Mouse (Mus musculus) gastrocnemius, adult 8-10 months (tissue): ENCODE results near the gene Gsta3. TPM values are rescaled to one million over a fixed set of nuclear protein-coding genes. Genes with fewer than 3 reads are reported as not detected.
"Not testable (repeated sequence)": the region's sequence is repeated elsewhere in the genome, so short reads cannot be mapped to it uniquely, and the experiment has no call there.

Source experiments
- DNase-seq, 2 experiments: peaks; one replicate each; pipeline ENCODE4 v3.0.0; 2022; ENCODE audit warnings: low spot score in 2 of 2
- total RNA-seq, 4 experiments: library from RNA; stranded (reverse); gene quantifications; 2 replicates each; pipeline ENCODE4 v1.2.4; 2022

Gene Gsta3
- total RNA-seq, 4 experiments from 2014 or later = 0.48 to 1.2 (median 0.86) TPM

- no peak for DNase-seq
Measured at GRCm38 (mm10) chr1:21253303-21253650, 12.9 kb downstream of the Gsta3 start.

DNA sequence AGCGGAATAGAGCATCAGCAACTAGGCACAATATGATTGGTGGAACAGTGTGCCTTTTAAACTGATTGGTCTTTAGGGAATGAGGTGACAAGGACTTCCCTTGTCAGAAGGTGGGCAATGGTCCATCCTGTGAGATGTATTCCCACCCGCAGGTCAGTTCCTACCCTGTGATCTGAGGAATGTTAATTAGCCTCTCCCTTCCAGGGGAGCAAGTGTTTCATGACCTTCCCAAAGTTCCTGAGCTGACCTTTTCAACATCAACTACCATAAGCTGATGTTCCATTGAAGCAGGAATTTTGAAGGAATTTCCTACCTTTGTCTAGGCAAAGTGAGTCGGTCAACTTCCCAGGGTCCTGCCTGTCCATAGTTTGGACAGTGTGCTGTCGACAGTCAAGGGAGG lies 13.5 kb downstream of the Gsta3 start:
- DNase-seq = no peak

- no peak for DNase-seq
Measured at GRCm38 (mm10) chr1:21255625-21256345, 15.4 kb downstream of the Gsta3 start.

DNA sequence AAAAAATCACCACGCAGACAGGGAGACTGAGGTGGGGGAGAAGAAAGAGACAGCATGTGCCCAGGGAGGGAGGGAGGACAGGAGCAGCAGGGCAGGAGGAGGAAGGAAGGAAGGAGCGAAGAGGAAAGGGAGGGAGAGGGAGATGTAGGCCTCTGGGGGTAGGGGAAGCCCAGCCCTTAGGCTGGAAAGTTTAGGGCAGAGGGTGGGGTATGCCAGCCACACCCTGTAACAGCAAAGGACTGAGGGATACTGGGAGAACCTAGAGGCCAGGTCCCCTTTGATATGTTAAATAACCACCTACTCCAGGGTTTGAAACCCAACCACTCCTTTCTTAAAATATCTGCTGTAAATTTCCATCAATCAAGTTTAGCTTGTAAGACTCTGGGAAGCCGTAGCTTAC lies 16.0 kb downstream of the Gsta3 start:
- DNase-seq = no peak

- DNase-seq = no peak
Measured at GRCm38 (mm10) chr1:21256871-21257270, 16.5 kb downstream of the Gsta3 start.

GRCm38 (mm10) chr1:21259981-21260380 lies 19.6 kb downstream of the Gsta3 start:
- not testable (repeated sequence) for DNase-seq

DNA sequence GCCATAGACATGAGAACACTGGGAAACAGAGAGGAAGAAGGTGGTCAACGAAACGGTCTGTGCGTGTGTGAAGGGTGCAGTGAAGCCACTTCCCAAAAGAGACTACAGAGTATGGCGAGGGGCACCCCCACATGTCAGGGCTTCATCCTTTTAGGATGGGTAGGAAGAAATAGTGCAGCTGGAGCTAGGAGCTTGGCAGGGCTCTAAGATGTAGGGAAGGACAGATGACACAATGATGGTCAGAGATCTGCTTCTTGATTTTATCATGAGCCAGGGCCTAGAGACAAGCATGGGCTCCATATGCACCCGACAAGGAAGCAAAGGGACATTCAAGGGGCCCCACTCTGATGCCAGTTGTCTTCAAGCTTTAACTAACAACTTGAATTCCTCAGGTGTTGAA lies 22.0 kb downstream of the Gsta3 start:
- DNase-seq = no peak

DNA sequence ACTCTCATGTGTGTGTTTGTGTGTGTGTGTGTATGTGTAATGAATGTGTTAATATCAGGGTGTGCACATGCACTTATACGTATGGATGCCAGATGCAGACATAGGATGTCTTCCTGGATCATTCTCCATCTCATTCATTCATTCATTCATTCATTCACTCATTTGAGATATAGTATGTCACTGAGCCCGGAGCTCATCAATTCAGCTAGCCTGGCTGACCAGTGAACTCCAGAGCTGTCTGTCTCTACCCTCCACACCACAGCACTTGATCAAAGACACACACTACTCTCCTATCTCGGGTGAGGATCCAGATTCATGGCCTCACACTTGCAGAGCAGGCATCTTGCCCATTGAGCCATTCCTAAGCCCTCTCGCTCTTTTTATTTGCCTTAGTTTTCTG lies 23.6 kb downstream of the Gsta3 start:
- DNase-seq = no peak

GRCm38 (mm10) chr1:21264747-21265146 lies 24.4 kb downstream of the Gsta3 start:
- no peak for DNase-seq

- DNase-seq = no peak
Measured at GRCm38 (mm10) chr1:21266766-21267165, 26.4 kb downstream of the Gsta3 start.

DNA sequence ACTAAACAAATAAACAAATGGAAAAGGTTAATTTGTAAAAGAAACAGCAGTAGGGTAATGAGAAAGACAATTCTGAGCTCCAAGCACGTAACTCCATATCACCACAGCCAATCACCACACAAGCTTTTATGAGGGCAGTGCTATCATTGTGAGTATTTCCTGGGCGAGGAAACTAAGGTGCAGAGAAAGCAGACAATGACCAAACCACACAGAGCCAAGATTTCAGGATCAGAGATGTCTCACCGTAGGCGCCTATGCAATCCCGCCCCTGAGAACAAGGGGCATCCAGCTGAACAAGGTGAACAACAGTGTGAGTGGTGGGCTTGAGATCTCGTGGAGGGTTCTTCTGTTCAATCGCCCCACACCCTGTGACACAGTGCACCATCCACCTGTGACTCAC lies 27.1 kb downstream of the Gsta3 start:
- not testable (repeated sequence) for DNase-seq

DNA sequence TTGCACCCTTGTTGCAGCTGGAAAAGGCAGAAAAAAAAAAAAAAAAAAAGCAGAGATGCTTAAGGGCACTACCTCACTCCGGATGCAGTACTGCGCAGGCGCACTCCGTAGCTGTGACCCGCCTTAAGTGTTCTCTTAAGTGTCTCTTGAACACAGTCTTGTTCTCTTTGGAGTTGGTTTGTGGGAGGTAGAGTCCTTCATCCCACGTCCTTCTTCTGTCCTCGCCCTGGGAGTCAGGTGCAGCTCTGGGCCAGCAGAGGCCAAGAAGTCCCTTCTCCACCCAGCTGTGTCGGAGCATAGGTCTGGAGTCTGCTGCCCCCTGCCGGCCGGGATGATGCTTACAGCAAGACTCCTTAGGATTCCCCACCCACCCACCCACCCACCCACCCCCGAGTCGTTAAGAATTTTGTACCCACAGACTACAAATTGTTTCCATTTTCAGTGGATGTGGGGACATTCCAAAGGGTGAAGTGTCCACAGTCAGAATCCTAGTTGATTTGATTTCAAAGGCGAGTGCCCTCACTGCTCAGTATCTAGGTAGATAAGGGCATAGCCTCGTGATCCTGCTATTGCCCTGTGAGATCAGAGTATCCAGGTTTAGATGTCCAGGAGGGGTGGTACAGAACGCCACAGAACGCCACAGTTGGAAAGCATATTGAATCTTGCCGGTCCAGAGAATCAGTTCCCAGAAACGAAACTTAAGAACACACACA lies 31.1 kb downstream of the Gsta3 start:
- DNase-seq = peak; percentile 51 to 56

DNA sequence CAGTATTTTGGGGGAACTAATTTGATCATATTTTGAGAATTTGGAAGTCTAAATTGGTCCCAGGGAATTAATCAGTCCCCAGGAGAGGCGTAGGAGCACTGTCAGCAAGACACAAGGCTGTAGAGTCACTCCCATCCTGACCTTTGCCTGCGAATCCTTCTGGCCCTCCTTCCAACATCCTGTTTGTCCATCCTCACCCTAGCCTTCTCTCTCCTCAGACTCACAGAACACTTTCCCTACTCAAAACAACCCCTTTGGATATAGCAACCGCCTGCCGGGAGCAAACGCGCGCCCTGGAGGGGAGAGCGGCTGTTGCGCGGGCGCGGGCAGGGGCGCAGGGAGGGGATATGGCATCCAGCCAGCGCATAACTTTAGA lies 31.7 kb downstream of the Gsta3 start:
- no peak for DNase-seq

DNA sequence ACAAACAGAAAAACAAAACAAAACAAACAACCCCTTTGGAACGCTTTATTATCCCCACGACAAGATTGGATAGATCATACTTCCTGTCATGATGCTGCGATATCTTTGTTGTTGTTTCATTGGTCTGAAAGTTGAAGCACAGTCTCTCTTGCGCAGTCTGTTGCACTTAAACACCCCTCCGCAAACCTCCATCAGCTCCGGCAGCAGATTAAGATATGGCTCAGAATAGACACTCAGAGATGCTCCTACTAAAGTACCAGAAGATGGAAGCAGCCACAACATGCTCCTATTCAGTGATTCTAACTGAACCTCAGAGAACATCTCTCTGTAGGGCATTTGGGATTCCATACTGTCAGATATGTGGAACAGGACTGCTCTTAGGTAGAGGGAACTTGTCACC lies 32.7 kb downstream of the Gsta3 start:
- DNase-seq = no peak

GRCm38 (mm10) chr1:21274437-21275040 lies 34.1 kb downstream of the Gsta3 start:
- DNase-seq = no peak

DNA sequence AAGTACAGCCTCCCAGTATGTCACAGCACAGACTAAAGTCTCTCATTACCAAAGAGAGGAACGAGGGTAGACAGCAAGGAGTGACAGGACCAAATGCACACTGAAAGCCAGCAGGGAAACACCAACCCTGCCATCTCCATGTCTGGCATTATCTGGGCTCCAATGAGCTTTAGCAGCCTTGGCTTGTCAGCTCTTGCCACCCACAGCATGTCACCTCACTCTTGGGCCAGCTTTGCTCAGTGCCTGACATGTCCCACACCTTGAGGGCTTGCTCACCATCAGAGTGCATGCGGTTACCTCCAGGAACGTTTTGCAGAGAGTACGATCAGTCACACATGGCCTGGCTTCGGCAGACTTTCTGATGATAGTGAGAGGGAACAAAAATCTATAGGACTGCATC lies 35.0 kb downstream of the Gsta3 start:
- DNase-seq = not testable (repeated sequence)

- DNase-seq = not testable (repeated sequence)
Measured at GRCm38 (mm10) chr1:21276158-21276557, 35.8 kb downstream of the Gsta3 start.

DNA sequence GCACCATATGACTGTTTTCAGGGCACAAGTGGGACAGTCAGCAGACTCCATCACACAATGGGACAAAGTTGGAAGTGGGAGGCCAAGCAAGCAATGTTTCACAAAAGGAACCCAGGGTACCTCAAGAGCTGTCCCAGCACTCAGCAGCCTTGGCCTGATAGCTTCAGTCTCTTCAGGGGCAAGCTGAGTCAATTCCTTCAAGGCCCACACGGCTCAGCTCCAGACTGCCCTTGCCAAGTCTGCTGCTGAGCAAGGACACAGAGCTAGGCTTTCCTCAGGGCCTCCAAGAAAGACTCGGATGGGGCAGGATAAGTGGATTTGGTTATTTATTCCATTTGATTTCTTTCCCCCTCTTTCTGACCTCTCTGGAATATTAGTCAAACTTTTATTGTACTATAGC lies 39.9 kb downstream of the Gsta3 start:
- DNase-seq = no peak

DNA sequence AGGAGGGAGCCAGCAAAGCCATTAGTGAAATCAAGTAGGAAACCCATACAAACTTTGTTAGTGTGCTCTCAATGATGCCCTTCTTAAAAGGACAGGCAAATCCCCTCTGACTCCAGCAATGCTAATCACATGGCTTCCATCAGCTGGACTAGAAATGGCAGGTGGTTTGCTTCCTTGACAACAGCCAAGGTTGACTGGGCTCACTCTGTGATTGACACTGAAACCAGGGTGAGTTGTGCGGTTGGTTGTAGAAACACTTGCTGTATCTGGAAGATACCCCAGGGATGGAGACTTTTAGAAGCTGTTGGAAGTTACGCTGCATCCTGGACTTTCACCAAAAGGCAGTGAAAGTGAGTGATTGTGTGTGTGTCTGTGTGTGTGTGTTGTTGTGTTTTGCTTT lies 44.3 kb downstream of the Gsta3 start:
- not testable (repeated sequence) for DNase-seq

- no peak for DNase-seq
Measured at GRCm38 (mm10) chr1:21291394-21291793, 51.0 kb downstream of the Gsta3 start.

GRCm38 (mm10) chr1:21292590-21292989 lies 52.2 kb downstream of the Gsta3 start:
- no peak for DNase-seq

DNA sequence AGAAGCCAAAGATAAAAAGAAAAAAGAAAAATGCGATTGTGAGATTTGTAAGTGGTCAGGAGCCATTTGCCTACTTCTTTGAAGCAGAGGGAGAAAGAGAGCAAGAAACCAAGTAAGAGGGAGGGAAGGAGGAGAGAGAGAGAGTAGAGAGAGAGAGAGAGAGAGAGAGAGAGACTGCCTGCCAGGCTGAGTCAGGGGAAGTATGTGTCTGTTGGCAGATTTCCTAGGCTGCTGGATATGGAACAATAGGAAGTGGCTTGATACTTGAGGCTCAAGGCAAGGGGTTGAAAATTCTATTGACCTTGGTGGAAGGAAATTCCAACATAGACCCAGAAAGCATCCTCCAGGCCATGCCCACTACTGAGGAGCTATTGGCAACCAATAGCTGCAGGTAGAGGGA lies 55.8 kb downstream of the Gsta3 start:
- DNase-seq = no peak

DNA sequence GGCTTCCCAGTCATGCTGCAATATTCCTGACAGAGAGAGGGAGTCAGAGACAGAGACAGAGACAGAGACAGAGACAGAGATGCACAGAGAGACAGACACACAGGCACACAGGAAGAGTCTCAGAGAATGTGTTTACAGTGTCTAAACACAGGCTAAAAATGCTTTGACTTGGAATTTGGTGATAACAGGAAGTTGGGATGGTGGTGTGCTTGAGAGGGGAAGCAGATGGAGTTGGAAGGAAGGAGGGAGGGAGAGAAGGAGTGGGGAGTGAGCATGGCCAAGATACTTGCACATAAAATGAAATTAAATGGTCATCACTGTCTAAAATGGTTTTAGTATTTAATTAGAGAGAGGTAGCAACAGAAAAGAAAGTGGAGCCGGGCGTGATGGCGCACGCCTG lies 57.7 kb downstream of the Gsta3 start:
- no peak for DNase-seq
